Mouse (Mus musculus) kidney, postnatal 0 days (tissue): Measurements from ENCODE around the gene Rap1gds1. TPM values are rescaled to one million over a fixed set of nuclear protein-coding genes. Genes with fewer than 3 reads are reported as not detected.

Source experiments
- ATAC-seq: fragments of 200-750 bp; cut with Nextera tagmentation; replicated peaks from 2 replicates; pipeline ENCODE4 v1.8.0; 2017; ENCODE audit warnings: low read depth, moderate number of reproducible peaks, moderate TSS enrichment, moderate library complexity; ENCODE audit not compliant: low FRiP score
- DNase-seq: peaks from one replicate; pipeline ENCODE4 v3.0.0-alpha.2; 2016; ENCODE audit warnings: low spot score
- H3K27ac ChIP-seq: fragments of 300-500 bp; sonication (generic); 2 replicates; pipeline ENCODE4 v1.5.1; 2014; ENCODE audit warnings: mild to moderate bottlenecking
- H3K27me3 ChIP-seq: fragments of 300-500 bp; sonication (generic); 2 replicates; pipeline ENCODE4 v1.6.1; 2014; ENCODE audit warnings: low read length, mixed read lengths; ENCODE audit not compliant: insufficient read depth
- H3K36me3 ChIP-seq: fragments of 300-500 bp; sonication (generic); 2 replicates; pipeline ENCODE4 v1.6.1; 2014; ENCODE audit warnings: low read length, mixed read lengths; ENCODE audit not compliant: insufficient read depth
- H3K4me1 ChIP-seq: fragments of 300-500 bp; sonication (generic); replicated peaks from 2 replicates; pipeline ENCODE4 v1.6.1; 2014; ENCODE audit warnings: antibody characterized with exemption, low read length, mixed read lengths; ENCODE audit not compliant: insufficient read depth
- H3K4me2 ChIP-seq: fragments of 300-500 bp; sonication (generic); 2 replicates; pipeline ENCODE4 v1.6.1; 2014; ENCODE audit warnings: mild to moderate bottlenecking, low read length, moderate library complexity, mixed read lengths
- H3K4me3 ChIP-seq: fragments of 300-500 bp; sonication (generic); replicated peaks from 2 replicates; pipeline ENCODE4 v1.5.1; 2014; ENCODE audit warnings: low read depth, low read length
- H3K9ac ChIP-seq: fragments of 300-500 bp; sonication (generic); 2 replicates; pipeline ENCODE4 v1.6.1; 2014; ENCODE audit warnings: low read depth, low read length
- H3K9me3 ChIP-seq: fragments of 300-500 bp; sonication (generic); replicated peaks from 2 replicates; pipeline ENCODE4 v1.6.1; 2016; ENCODE audit warnings: low read length, inconsistent platforms, mixed read lengths
- CTCF ChIP-seq: IDR thresholded peaks from 2 replicates; pipeline ENCODE4 v1.5.1; 2016; ENCODE audit warnings: antibody characterized with exemption, low read depth, mild to moderate bottlenecking, moderate library complexity
- WGBS: fragments of 180-500 bp; shearing (Covaris S2); extraction: QIAGEN DNeasy Blood & Tissue Kit; methylation state at CpG from one replicate; pipeline ENCODE4 v1.1.7; 2014; 5-methylcytosine and 5-hydroxymethylcytosine counted together
- polyA plus RNA-seq: library from polyadenylated mRNA; unstranded; fragments of >200 nt; fragmentation: Nextera tagmentation; extraction: Ambion mirVana; gene quantifications from 2 replicates; pipeline ENCODE4 v1.2.1, GENCODE M21; 2015

Rap1gds1 gene
- polyA plus RNA-seq, 1 experiment from 2014 or later = 31.8 TPM

DNA sequence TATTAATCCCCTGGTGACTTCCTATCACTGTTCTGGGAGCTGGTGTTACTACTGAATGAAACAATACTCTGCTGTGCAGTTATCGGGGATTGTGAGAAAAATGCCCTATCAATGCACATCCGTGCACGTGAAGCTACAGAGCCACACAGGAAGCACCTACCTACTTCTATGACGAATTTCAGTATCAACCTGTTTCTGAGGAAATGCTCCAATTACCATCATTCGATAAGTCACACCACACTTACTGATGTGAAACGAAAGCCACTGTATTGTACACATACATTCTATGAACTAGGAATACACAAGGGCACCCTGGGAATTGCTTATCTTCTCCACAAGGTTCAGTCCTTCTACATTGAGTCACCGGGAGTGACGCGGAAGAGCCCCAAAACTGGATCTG is 10.9 kb downstream of the Rap1gds1 start:
- DNase-seq (no peak), ATAC-seq (no peak)
- TF ChIP-seq CTCF = no peak
- Histone ChIP-seq H3K4me3 (no peak overlapping the region), H3K36me3 (0 out of 2 replicates have a peak, but pooled peaks cover 4% of the 10 kb centered on the region), H3K9ac (no peak overlapping the region), H3K27ac (no peak overlapping the region), H3K4me2 (no peak overlapping the region), H3K9me3 (no peaks in the 10 kb centered on the region), H3K27me3 (no peaks in the 10 kb centered on the region), H3K4me1 (no peaks in the 10 kb centered on the region)
- 94% methylated on average over 9 of the region's 9 CpGs for WGBS

GRCm38 (mm10) chr3:139062088-139062487 is 12.9 kb downstream of the Rap1gds1 start:
- no peak overlapping the region for H3K4me2 ChIP-seq
- no peak overlapping the region for H3K27ac ChIP-seq
- ATAC-seq (no peak), DNase-seq (no peak)
- no peak for TF ChIP-seq CTCF
- 90% methylated on average over 3 of the region's 3 CpGs for WGBS
- H3K9me3 ChIP-seq = no peaks in the 10 kb centered on the region
- 0 out of 2 replicates have a peak, but pooled peaks cover 4% of the 10 kb centered on the region for H3K36me3 ChIP-seq
- no peak overlapping the region for H3K4me3 ChIP-seq
- H3K27me3 ChIP-seq = no peaks in the 10 kb centered on the region
- no peaks in the 10 kb centered on the region for H3K4me1 ChIP-seq
- H3K9ac ChIP-seq = no peak overlapping the region

DNA sequence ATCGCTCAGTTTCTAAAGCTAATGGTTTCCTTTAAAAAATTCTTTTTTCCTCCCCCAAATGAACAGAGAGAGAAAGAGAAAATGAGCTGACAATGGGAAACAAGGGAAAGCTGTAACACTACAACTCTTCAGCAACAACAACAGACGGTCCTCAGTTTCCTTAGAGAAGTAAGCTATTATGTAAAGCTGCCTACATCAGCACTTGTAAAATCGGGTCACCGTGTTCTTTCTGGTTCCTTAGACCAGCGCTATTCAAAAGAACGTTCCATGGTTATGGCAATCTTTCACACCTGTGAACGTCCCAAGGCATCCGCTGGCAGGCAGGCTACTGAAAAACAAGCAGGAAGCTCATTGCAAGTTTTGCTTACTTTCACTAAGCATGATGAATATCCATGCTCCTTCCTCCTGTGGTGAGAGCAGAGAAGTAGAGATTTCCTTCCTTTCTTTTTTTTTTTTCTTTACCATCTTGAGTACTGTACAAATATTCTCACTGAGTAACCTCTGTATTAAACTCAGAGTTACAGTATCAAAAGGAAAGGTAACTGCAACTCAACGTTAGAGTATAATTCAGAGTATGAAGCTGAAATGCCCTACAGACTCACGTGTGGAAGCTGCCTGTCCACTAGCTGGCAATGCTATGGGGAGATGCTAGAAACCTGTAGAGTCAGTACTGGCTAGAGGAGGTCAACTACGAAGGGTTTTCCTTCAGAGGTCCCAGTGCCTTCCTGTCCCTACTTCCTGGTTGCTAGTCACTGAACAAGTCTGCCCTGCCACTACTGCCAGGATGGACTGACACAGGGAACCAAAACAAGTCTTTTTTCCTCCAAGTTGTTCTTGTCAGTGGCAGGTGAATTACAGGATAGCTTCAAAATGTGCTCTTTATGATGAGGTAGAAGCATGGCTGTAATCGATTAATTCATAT is 26.0 kb downstream of the Rap1gds1 start:
- Histone ChIP-seq H3K4me2 (no peak overlapping the region), H3K4me3 (no peak overlapping the region), H3K36me3 (peaks cover 6% of the 10 kb centered on the region; the same call in 1 of the 2 replicates), H3K27ac (no peak overlapping the region), H3K9me3 (no peaks in the 10 kb centered on the region), H3K9ac (no peak overlapping the region), H3K27me3 (no peaks in the 10 kb centered on the region), H3K4me1 (no peaks in the 10 kb centered on the region)
- WGBS = 85% methylated on average over 12 of the region's 12 CpGs
- ATAC-seq (no peak), DNase-seq (no peak)
- no peak for TF ChIP-seq CTCF

DNA sequence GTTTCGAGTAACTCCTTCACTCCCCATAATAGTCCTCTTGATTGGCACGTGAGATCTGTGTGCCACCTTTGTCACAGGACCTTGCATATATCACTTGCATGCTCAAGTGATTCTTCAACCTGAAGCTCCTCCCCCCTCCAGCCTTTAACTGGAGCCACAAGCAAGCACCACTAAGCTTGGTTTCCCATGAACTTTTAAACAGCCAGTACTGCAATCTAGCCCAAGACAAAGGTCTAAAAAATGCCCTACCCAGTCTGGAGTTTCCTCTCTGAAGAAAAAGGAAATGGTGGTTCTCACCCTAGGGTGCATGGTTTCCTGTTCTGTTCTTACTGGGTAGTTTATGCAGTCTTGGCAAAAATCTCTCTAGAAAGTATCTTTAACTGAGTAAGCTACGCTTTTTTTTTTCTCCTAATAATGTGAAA is 32.6 kb downstream of the Rap1gds1 start:
- ATAC-seq (no peak), DNase-seq (peak; percentile 37)
- no peak overlapping the region for H3K9ac ChIP-seq
- 52% methylated on average over 3 of the region's 3 CpGs for WGBS
- no peaks in the 10 kb centered on the region for H3K9me3 ChIP-seq
- no peaks in the 10 kb centered on the region for H3K27me3 ChIP-seq
- H3K27ac ChIP-seq = no peak overlapping the region
- no peak for TF ChIP-seq CTCF
- H3K36me3 ChIP-seq = 0 out of 2 replicates have a peak, but pooled peaks cover 3% of the 10 kb centered on the region
- no peak overlapping the region for H3K4me2 ChIP-seq
- no peaks in the 10 kb centered on the region for H3K4me1 ChIP-seq
- H3K4me3 ChIP-seq = no peak overlapping the region

GRCm38 (mm10) chr3:139041921-139042320 is 33.1 kb downstream of the Rap1gds1 start:
- no peak for TF ChIP-seq CTCF
- 79% methylated on average over 3 of the region's 4 CpGs for WGBS
- Histone ChIP-seq H3K27me3 (no peaks in the 10 kb centered on the region), H3K4me3 (no peak overlapping the region), H3K4me1 (no peaks in the 10 kb centered on the region), H3K4me2 (no peak overlapping the region), H3K27ac (no peak overlapping the region), H3K36me3 (0 out of 2 replicates have a peak, but pooled peaks cover 3% of the 10 kb centered on the region), H3K9ac (no peak overlapping the region), H3K9me3 (no peaks in the 10 kb centered on the region)
- DNase-seq (no peak), ATAC-seq (no peak)

GRCm38 (mm10) chr3:139037030-139037429 is 38.0 kb downstream of the Rap1gds1 start:
- H3K27ac ChIP-seq = no peak overlapping the region
- no peak for ATAC-seq
- H3K4me1 ChIP-seq = no peaks in the 10 kb centered on the region
- H3K9ac ChIP-seq = no peak overlapping the region
- no peak for TF ChIP-seq CTCF
- no peak for DNase-seq
- no peak overlapping the region for H3K4me3 ChIP-seq
- 72% methylated on average over 4 of the region's 4 CpGs for WGBS
- H3K9me3 ChIP-seq = no peaks in the 10 kb centered on the region
- H3K4me2 ChIP-seq = no peak overlapping the region
- no peaks in the 10 kb centered on the region for H3K27me3 ChIP-seq
- H3K36me3 ChIP-seq = no peaks in the 10 kb centered on the region
